Mouse (Mus musculus): ENCODE measurements at regions not wholly inside any gene's neighbourhood (a gene's known extent, or its start where the extent isn't known, plus 50 kb on each side); places are given as distances from the start of the nearest gene placed in this dataset.

- intact Hi-C loops (cut with DNase I): no loop called here
- no peak for DNase-seq
These were observed 52.5 kb upstream of the Adtrp start for GRCm38 (mm10) chr13:41899837-41900463.

- intact Hi-C loops (cut with DNase I): no loop called here
- DNase-seq: no peak
These were observed 51.8 kb upstream of the Adtrp start for GRCm38 (mm10) chr13:41899281-41899680.

- intact Hi-C loops (cut with DNase I): no loop called here
- DNase-seq: no peak
These were observed 50.2 kb upstream of the Adtrp start for GRCm38 (mm10) chr13:41897481-41898317.

All from heart, postnatal 36 days (tissue).